Mouse (Mus musculus) megakaryocyte, embryonic 14.5 days (primary cell): Measurements from ENCODE around the gene Pth2r. TPM values are rescaled to one million over a fixed set of nuclear protein-coding genes. Genes with fewer than 3 reads are reported as not detected.

Experiments used
- H3K27me3 ChIP-seq: replicated peaks from 2 replicates; pipeline ENCODE3; 2012; ENCODE audit warnings: inconsistent platforms
- H3K36me3 ChIP-seq: replicated peaks from 2 replicates; pipeline ENCODE3; 2012; ENCODE audit warnings: low read length, inconsistent platforms, mixed read lengths
- H3K4me1 ChIP-seq: 2 replicates; pipeline ENCODE4 v1.6.1; 2012; ENCODE audit warnings: inconsistent platforms
- H3K4me3 ChIP-seq: replicated peaks from 2 replicates; pipeline ENCODE3; 2012; ENCODE audit warnings: moderate library complexity, mild to moderate bottlenecking, inconsistent platforms
- H3K9me3 ChIP-seq: 2 replicates; pipeline ENCODE4 v1.6.1; 2012; ENCODE audit warnings: inconsistent platforms
- FLI1 ChIP-seq: IDR thresholded peaks from 2 replicates; pipeline ENCODE4 v1.6.1; 2012; ENCODE audit warnings: low read length, inconsistent platforms, mixed read lengths
- GATA1 ChIP-seq: IDR thresholded peaks from 3 replicates; pipeline ENCODE4 v1.6.1; 2012; ENCODE audit warnings: mixed read lengths, low read length, inconsistent platforms, borderline replicate concordance
- polyA plus RNA-seq: library from polyadenylated mRNA; stranded (reverse); fragments of >175 nt; gene quantifications from 2 replicates; pipeline ENCODE4 v1.2.3, GENCODE M21; 2012; ENCODE audit warnings: low replicate concordance; ENCODE audit not compliant: insufficient read depth

Gene Pth2r
- not detected in 2 replicates for polyA plus RNA-seq

- Histone ChIP-seq H3K27me3 (no peaks in the 10 kb centered on the region), H3K36me3 (peaks cover 21% of the 10 kb centered on the region), H3K9me3 (no peaks in the 10 kb centered on the region), H3K4me3 (no peak within 1 kb of the TSS), H3K4me1 (peaks cover 10% of the 10 kb centered on the region)
- no peak for TF ChIP-seq GATA1
- no peak for TF ChIP-seq FLI1
Observed at GRCm38 (mm10) chr1:65281756-65282155, at the start of gene Pth2r. TSS of gene Pth2r (plus strand) at chr1:65282056.

GRCm38 (mm10) chr1:65237712-65238111 lies 44.1 kb upstream of the Pth2r start:
- H3K4me1 ChIP-seq, result peaks cover 19% of the 10 kb centered on the region
- no peaks in the 10 kb centered on the region for H3K27me3 ChIP-seq
- H3K4me3 ChIP-seq, result no peak overlapping the region
- H3K9me3 ChIP-seq, result no peaks in the 10 kb centered on the region
- TF ChIP-seq GATA1 (no peak), FLI1 (no peak)
- H3K36me3 ChIP-seq, result peaks cover 81% of the 10 kb centered on the region

- peaks cover 73% of the 10 kb centered on the region for H3K36me3 ChIP-seq
- no peaks in the 10 kb centered on the region for H3K9me3 ChIP-seq
- TF ChIP-seq FLI1 (no peak), GATA1 (no peak)
Observed at GRCm38 (mm10) chr1:65245637-65246036, 36.2 kb upstream of the Pth2r start.

GRCm38 (mm10) chr1:65280461-65280860 lies 1.4 kb upstream of the Pth2r start:
- TF ChIP-seq GATA1 (no peak), FLI1 (no peak)
- H3K36me3 ChIP-seq, result peaks cover 33% of the 10 kb centered on the region
- no peaks in the 10 kb centered on the region for H3K27me3 ChIP-seq
- no peak overlapping the region for H3K4me3 ChIP-seq
- H3K9me3 ChIP-seq, result no peaks in the 10 kb centered on the region
- peaks cover 10% of the 10 kb centered on the region for H3K4me1 ChIP-seq

More at GRCm38 (mm10) chr1:65245637-65246036, 36.2 kb upstream of the Pth2r start:
- Histone ChIP-seq H3K4me3 (no peak overlapping the region), H3K4me1 (peaks cover 2% of the 10 kb centered on the region; the same call in 1 of the 2 replicates), H3K27me3 (no peaks in the 10 kb centered on the region)

- peaks cover 7% of the 10 kb centered on the region for H3K4me1 ChIP-seq
- H3K36me3 ChIP-seq, result peaks cover 11% of the 10 kb centered on the region
- H3K4me3 ChIP-seq, result no peak overlapping the region
- TF ChIP-seq GATA1, result no peak
- TF ChIP-seq FLI1, result no peak
- H3K27me3 ChIP-seq, result no peaks in the 10 kb centered on the region
- H3K9me3 ChIP-seq, result no peaks in the 10 kb centered on the region
Observed at GRCm38 (mm10) chr1:65282766-65283165, 910 bp downstream of the Pth2r start.

GRCm38 (mm10) chr1:65308476-65308875 lies 26.6 kb downstream of the Pth2r start:
- Histone ChIP-seq H3K36me3 (no peaks in the 10 kb centered on the region), H3K27me3 (peaks cover 14% of the 10 kb centered on the region), H3K4me3 (no peak overlapping the region), H3K4me1 (peaks cover 9% of the 10 kb centered on the region), H3K9me3 (no peaks in the 10 kb centered on the region)
- TF ChIP-seq FLI1, result no peak
- no peak for TF ChIP-seq GATA1

- H3K36me3 ChIP-seq, result no peaks in the 10 kb centered on the region
- H3K4me1 ChIP-seq, result peaks cover 15% of the 10 kb centered on the region
- no peaks in the 10 kb centered on the region for H3K9me3 ChIP-seq
- peaks cover 14% of the 10 kb centered on the region for H3K27me3 ChIP-seq
- H3K4me3 ChIP-seq, result peak overlapping the region; percentile 78
- TF ChIP-seq FLI1 (no peak), GATA1 (no peak)
Observed at GRCm38 (mm10) chr1:65311214-65311933, 29.5 kb downstream of the Pth2r start.

- no peaks in the 10 kb centered on the region for H3K9me3 ChIP-seq
- peaks cover 15% of the 10 kb centered on the region for H3K4me1 ChIP-seq
- no peaks in the 10 kb centered on the region for H3K36me3 ChIP-seq
- TF ChIP-seq FLI1 (no peak), GATA1 (no peak)
- no peak overlapping the region for H3K4me3 ChIP-seq
- H3K27me3 ChIP-seq, result peaks cover 14% of the 10 kb centered on the region
Observed at GRCm38 (mm10) chr1:65312118-65312517, 30.3 kb downstream of the Pth2r start.

- H3K27me3 ChIP-seq, result peaks cover 14% of the 10 kb centered on the region
Observed at GRCm38 (mm10) chr1:65312896-65313295, 31.0 kb downstream of the Pth2r start.

More at GRCm38 (mm10) chr1:65312896-65313295, 31.0 kb downstream of the Pth2r start:
- H3K4me1 ChIP-seq, result peaks cover 15% of the 10 kb centered on the region
- H3K4me3 ChIP-seq, result no peak overlapping the region
- H3K36me3 ChIP-seq, result no peaks in the 10 kb centered on the region
- TF ChIP-seq FLI1 (no peak), GATA1 (no peak)
- no peaks in the 10 kb centered on the region for H3K9me3 ChIP-seq
